Mouse (Mus musculus) spleen, postnatal 14 days (tissue): ENCODE data around the gene Mug2.
"Not testable (repeated sequence)": the region's sequence is repeated elsewhere in the genome, so short reads cannot be mapped to it uniquely, and the experiment has no call there.

Experiments used
- DNase-seq, 2 experiments: peaks; one replicate each; pipeline ENCODE4 v3.0.0; 2021 to 2022; ENCODE audit warnings: low spot score in 2 of 2

Mug2 gene

GRCm38 (mm10) chr6:122006461-122006860 is at the start of gene Mug2:
Gene Mug2, plus strand, starts transcription at chr6:122006761.
- DNase-seq, result not testable (repeated sequence)

- not testable (repeated sequence) for DNase-seq
These were observed 48.7 kb upstream of the Mug2 start for GRCm38 (mm10) chr6:121957803-121958349.

GRCm38 (mm10) chr6:121975701-121976100 is 30.9 kb upstream of the Mug2 start:
- DNase-seq, result no peak

GRCm38 (mm10) chr6:122100904-122101303 is 94.3 kb downstream of the Mug2 start:
- DNase-seq, result no peak

- DNase-seq, result no peak
These were observed 95.1 kb downstream of the Mug2 start for GRCm38 (mm10) chr6:122101671-122102070.

- no peak for DNase-seq
These were observed 110.4 kb downstream of the Mug2 start for GRCm38 (mm10) chr6:122116963-122117362.

- DNase-seq, result no peak
These were observed 123.0 kb downstream of the Mug2 start for GRCm38 (mm10) chr6:122129521-122129920.
